Mouse (Mus musculus) heart, postnatal 10 days (tissue): ENCODE results near the gene Slc39a11. TPM values are rescaled to one million over a fixed set of nuclear protein-coding genes. Genes with fewer than 3 reads are reported as not detected.
A peak's percentile ranks its signal among the peaks of the same experiment; 100 is the strongest.

ENCODE experiments used
- DNase-seq, 2 experiments: peaks; one replicate each; pipeline ENCODE4 v3.0.0; 2021
- intact Hi-C: fragments of 180-260 bp; cut with DNase I; formaldehyde crosslinking; loops from one replicate; pipeline ENCODE4 v1.15.1; 2025
- total RNA-seq, 2 experiments: library from RNA; stranded (reverse); gene quantifications; 2 replicates each; pipeline ENCODE4 v1.2.3; 2021

The Slc39a11 gene
- total RNA-seq, 2 experiments from 2014 or later = 6.2 to 8.1 TPM

- DNase-seq = no peak
- intact Hi-C loops = no loop called here
Observed at GRCm38 (mm10) chr11:113373926-113374325, 276.0 kb downstream of the Slc39a11 start.

DNA sequence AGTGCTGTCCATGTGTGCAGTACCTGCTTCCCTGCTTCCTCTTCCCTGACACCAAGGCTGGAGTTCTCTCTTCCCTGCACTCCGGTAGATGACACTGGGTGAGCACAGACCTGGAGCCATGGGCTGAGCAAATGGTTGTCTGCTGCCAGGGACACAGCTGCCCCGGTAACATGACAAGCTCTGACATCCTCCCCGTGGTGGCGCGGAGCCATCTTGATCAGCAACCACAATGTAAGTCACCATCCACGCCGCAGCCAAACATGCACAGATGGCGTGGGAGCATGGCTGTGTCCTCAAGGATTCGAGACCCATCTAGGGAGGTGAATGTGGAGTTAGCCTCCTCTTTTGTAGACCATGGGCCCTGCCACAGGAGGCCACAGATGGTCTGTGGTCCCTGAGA is 276.5 kb downstream of the Slc39a11 start:
- DNase-seq = no peak
- intact Hi-C loops = no loop called here

DNA sequence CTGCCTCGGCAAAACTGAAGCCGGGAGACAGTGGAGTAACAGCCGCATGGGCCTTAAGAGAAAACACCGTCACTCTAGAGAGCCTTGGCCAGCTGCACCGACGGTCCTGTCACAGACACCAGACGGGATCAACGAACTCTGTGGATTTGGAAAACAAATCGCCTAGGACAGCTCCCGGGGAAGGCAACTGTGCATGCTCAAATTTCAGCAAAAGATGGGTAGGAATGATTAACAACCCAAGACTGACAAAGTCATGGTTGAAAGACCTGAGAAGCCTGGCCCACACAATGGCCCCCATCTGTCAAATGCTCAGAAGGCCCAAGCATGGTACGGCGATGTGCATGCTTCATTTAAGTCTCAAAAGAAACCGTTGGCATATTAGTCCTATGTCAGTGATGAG is 281.8 kb downstream of the Slc39a11 start:
- intact Hi-C loops = no loop called here
- DNase-seq = no peak

- DNase-seq = no peak
- intact Hi-C loops = no loop called here
Observed at GRCm38 (mm10) chr11:113366257-113367030, 283.4 kb downstream of the Slc39a11 start.

GRCm38 (mm10) chr11:113363739-113364138 is 286.1 kb downstream of the Slc39a11 start:
- no peak for DNase-seq

DNA sequence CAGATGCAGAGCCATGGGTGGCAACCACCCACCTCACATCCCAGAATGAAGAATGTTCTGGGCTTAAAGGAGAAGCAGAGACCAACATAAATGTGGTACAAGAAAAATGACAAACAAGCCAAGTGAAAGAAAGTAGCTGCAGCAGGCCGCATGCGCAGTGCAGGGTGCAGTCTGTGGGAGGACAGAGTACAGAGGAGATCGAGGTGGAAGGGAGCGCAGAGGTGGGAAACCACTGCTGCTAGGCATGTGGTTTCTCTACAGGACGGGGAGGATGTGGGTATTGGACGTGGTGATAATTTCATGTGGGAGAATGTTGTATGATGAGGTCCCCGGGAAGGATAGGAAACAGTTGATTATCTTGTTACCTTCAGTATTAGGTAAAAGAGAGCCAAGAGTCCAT is 287.3 kb downstream of the Slc39a11 start:
- no peak for DNase-seq
- intact Hi-C loops = no loop called here

More at GRCm38 (mm10) chr11:113363739-113364138, 286.1 kb downstream of the Slc39a11 start:
- intact Hi-C loops = no loop called here

- intact Hi-C loops = no loop called here
- no peak for DNase-seq
Observed at GRCm38 (mm10) chr11:113360049-113360835, 289.6 kb downstream of the Slc39a11 start.

DNA sequence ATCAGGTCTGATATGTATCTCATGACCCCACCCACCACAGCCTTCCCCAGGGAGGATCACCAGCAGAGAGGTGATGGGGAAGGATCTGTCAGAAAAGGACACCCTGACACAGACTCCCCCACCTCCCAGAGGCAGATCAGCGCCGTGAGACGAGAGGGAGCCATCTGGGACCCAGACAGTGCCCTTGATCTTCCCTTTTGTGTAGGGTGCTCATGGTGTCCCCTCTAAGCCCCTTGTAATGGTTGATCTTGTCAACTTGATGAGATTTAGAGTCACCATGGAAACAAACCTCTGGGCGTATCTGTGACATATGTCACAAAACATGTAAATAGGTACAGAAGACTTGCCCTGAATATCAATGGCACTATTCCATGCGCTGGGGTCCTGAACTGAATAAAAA is 293.9 kb downstream of the Slc39a11 start:
- no peak for DNase-seq
- intact Hi-C loops = no loop called here

DNA sequence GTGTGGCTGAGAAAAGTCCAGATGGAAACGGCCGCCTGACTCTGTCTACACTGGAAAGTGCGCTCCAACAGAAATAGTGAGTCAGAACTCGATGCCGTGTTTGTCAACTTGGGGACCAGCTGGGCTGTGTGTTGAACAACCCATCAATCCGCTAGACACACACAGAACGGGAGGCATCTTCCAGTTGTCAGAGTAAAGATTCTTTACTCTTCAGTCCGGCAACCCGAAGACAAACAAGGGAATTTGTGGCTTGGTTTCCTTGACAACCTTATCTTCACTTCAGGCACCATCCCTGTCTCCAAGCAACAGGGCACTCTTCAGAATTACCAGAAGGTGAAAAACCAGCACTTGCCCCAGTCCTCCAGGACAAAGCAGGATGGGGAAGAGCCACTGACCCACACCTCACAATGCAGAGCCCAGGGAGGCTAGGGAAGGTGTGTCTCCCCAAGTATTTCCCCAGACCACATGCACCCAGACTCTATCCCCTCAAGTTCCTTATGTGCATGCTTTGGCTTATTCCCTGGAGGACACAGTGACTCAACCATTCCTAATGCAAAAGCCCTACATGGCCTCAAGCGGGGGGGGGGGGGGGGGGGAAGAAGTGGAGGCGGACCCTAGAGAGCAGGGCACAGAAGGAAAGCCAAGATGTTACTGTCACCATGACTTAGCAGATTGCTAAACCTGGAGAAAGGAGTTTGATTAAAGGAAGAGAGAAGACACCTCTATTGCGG is 297.6 kb downstream of the Slc39a11 start:
- intact Hi-C loops = no loop called here
- DNase-seq = no peak

DNA sequence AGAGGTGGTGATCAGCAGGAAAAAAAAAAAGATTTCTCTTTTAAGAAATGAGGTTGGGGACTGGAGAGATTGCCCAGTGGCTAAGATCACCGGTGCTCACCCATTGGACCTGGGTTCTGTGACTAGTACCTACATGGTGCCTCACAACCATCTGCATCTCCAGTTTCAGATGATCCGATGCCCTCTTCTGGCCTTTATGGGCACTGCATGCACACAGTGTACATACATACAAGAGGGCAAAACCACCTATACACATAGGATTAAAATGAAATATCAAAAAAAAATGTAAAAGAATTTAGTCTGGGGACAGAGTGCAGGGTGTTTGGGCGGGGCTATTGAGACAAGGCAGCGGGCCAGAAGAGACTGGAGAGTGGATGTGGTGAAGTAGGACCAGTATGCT is 299.3 kb downstream of the Slc39a11 start:
- intact Hi-C loops = no loop called here
- no peak for DNase-seq

DNA sequence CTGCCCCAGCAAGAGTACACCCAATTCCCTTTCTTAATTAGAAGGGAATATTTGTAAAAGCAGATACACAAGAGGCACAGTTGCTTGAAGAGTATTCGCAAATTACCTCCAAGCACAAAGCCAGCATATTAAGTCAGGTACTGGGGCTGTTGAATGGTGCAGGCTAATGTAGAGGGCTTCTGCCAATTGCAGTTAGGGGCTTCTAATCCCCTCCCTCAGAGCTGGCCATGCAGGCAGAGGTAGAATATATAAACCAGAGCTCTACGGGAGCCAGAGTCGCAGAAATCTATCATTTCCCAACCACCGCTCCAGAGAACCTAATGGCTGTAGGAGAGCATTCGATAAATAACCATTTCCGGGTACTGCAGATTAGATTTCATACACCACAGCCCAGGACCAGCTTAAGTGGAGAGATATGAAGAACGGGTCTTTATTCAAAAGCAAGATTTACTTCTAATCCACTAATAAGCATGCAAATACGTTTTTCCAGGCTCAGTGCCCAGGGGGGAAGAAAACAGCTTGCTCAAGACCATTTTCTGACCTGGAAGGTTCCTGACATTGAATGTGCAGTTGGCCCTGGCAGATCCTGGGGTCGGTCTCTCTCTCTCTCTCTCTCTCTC is 302.9 kb downstream of the Slc39a11 start:
- intact Hi-C loops = no loop called here
- no peak for DNase-seq

- intact Hi-C loops = no loop called here
- DNase-seq = no peak
Observed at GRCm38 (mm10) chr11:113339770-113340169, 310.1 kb downstream of the Slc39a11 start.

DNA sequence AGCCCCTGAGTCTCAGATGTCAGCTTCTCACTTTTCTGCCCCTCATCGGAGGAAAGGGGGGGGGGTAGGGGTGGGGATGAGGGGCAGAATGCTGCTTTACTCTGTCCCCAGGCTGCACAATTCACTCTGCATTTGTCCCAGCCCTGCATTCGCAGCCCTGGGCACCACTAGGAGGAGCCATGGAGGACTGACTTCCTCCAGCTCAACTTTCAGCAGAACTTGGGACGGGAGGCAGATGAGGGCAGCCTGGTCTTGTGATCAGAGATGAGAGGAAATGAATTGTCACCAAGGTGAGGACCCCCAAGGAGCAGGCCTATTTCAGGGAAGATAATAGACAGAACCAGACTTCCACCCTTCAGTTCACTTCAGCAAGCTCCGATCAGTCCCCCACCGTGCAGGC is 311.3 kb downstream of the Slc39a11 start:
- intact Hi-C loops = no loop called here
- DNase-seq = no peak

DNA sequence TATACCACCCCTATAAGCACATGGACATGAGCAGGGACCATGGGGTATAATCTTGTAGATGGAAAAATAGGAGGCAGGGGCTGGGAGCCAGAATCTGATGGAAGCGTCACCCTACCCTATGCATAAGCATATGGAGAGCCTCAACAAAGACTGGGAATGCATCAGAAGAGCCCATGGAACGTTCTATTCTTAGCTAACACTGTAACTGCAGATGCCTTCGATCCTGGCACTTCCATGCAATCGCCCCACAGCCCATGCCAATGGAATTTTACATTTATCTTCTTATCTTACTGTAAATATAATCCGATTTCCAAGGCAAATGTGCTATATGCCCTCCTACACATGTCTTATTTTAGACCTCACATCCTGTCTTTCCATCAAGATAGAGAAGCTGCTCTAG is 314.2 kb downstream of the Slc39a11 start:
- DNase-seq = no peak
- intact Hi-C loops = no loop called here

- no peak for DNase-seq
- intact Hi-C loops = no loop called here
Observed at GRCm38 (mm10) chr11:113334444-113334881, 315.4 kb downstream of the Slc39a11 start.

DNA sequence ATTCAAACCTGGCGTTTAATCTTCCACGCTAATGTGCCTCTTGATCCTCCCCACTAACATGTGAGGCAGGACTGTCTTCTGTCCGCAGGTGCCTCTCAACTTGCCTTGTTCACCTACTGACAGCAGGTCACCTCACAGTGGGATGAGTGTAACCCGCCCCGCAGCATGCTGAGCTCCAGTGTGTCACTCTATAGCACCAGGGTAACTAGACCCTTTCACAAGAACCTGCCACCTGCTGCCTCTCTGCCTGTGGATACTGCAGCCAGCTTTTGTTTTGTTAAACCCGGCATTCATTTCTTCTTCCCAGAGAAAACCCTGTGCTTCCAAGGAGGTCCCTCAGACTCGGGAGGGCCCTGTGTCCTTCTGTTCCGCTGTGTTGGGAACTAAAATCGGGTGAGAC is 316.3 kb downstream of the Slc39a11 start:
- no peak for DNase-seq
- intact Hi-C loops = no loop called here

DNA sequence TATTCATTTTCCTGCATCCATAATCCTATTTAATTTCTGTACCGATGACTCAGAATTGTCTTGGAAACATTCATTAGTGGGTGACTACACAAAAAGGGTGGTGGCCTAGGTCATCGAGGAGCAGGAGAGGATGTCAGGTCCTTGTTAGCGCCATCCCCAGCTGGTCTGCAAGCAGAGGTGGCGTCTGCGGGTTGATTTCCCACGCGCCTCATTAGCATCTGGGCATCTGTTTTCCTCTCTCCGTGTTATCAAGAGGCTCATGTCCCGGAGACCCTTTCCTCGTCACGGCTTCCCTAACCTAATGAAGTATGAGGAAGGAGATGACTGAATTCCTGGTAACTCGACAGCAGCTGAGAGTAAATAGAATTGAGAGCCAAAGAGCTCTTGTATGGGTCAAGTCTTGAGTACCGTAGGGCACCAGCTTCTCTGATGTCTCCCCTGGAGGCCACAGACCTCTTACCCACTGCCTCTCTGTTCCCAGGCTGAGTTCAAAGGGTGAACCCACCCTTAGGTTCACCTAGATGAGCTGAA is 319.8 kb downstream of the Slc39a11 start:
- no peak for DNase-seq
- intact Hi-C loops = no loop called here

DNA sequence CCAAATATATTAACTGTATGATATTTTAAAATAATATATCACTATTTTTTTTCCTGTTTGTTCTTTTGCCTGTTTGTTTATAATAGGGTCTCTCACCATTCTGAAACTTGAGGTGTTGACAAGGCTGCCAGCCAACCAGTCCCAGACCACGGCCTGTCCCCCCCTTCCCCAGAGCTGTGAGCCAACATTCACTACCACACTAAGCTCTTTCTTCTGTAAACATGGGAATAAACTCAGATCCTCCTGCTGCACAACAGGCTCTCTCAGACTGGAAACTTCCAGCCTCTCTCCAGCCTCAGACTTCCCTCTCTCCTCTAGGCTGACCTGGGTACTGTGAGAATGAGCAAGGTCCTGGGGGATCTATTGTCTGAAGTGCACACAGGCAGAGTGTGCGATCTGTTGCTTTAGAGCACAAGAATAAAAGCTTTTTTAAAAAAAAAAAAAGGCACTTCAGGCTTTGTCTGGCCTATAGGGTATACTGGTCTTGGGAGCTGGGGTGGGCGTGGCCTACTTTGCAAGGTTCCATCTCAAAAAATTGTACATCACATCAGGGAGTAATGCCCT is 322.3 kb downstream of the Slc39a11 start:
- intact Hi-C loops = no loop called here

DNA sequence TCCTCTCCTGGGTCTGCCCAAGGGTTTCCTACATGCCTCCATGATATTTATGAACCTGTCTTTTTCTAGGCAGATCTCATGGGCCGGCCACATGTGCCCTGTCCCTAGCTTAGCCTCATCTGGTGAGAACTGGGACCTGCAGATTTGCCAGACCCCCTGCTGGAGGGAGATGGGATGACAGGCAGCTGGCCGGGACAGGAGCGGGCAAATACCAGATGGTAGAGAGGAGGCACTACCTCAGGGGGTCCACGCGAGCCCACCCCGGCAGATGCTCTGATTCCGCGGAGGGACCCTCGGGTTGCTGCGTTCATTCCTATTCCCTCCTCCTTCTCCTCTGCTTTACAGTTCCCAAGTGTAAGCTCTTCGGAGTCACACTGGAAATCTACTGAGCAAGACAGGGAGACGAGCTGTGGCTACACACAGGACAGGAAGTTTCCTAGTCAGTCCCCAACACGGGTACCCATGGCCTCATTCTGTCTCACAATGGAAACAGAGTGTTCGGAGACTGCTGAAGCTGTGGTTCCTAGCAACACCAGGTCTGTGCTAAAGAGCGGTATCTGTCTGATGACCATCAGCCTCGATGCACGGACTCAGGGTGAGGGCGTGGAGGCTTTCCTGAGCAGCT is 323.4 kb downstream of the Slc39a11 start:
- intact Hi-C loops = no loop called here
- DNase-seq = peak; percentile 70 to 84

More for the DNA sequence above, 322.3 kb downstream of the Slc39a11 start:
- DNase-seq = no peak

DNA sequence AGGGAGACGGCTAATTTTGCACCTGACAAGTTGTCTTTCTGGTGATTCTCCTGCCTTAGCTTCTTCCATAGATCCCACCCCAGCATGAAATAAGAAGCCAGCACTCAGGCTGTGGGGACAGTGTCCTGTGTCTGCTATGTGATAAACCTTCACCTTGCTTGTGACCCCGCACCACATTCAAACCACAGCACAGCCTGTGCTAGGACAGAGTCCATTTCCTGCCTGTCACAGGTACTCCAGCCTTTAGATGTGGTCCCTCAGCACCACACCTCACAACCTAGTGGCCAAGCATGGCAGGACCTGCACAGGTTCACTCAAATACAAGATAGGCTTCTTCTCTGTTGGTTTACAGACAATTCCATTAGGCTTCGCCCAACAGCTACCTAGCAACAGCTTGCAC is 328.3 kb downstream of the Slc39a11 start:
- intact Hi-C loops = no loop called here
- DNase-seq = no peak
